Mouse (Mus musculus): ENCODE data around the gene Ric3. TPM values are rescaled to one million over a fixed set of nuclear protein-coding genes. Genes with fewer than 3 reads are reported as not detected.

The Ric3 gene
- total and polyA plus RNA-seq, 3 experiments, result 0.27 to 0.68 TPM; not detected in 1

DNA sequence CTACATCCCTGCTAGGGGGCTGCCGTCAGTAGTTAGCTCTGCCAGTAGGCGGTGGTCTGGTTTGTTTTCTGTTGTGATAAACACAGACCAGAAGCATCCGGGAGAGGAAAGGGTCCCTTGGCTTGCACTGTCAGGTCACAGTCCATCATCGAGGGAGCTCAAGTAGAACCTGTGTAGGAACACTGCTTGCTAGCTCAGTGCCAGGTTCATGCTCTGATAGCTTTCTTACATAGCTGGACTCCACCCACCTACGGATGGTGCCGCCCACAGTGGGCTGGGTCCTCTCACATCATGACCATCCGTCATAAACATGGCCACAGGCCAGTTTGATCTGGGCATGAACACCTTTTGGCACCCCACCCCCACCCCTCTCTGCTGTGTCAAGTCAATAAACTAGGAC, 57.4 kb downstream of the Ric3 start:
- Histone ChIP-seq H3K4me1 (ENCODE audit: insufficient read depth, low read depth, low read length) (no peaks in the 10 kb centered on the region), H3K27me3 (ENCODE audit: insufficient read depth, low read length) (peaks cover 14% of the 10 kb centered on the region), H3K4me3 (ENCODE audit: low read depth, low read length) (no peak overlapping the region), H3K9me3 (replicated peaks) (no peaks in the 10 kb centered on the region), H3K36me3 (replicated peaks) (no peaks in the 10 kb centered on the region)
- DNase-seq (ENCODE audit: low spot score) (no peak), ATAC-seq (ENCODE audit: extremely low read depth, insufficient number of reproducible peaks, low FRiP score, poor library complexity, severe bottlenecking) (no peak)
- TF ChIP-seq POLR2AphosphoS5 (IDR thresholded peaks at IDR 0.05; ENCODE audit: insufficient replicate concordance, low read depth, low read length) (no peak), TAL1 (conservative IDR thresholded peaks at IDR 0.05; ENCODE audit: low read depth, low read length) (no peak), GATA2 (IDR thresholded peaks at IDR 0.05; ENCODE audit: borderline replicate concordance, low read depth, low read length) (no peak), CTCF (IDR thresholded peaks at IDR 0.05; ENCODE audit: low read depth, low read length) (no peak), GATA1 (IDR thresholded peaks at IDR 0.05; ENCODE audit: borderline replicate concordance, low read length) (no peak)

DNA sequence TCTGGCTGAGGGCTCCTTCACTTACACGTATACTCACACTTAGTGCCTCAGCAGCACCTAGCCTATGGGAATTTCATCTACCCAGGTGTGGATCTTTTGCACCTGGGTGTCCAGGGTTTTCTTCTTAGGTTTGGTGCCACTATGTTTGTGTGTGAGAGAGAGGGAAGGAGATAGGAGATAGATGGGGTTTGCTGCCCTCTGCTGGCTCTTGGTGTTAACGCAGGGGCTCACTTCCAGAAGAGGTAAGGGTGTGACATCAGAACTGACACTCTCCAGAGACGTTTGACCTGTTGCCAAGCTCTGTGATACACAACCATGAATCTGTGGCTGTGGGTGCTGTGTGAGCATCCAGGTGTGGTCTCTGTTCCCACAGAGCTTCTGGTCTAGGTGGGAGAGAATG, 61.7 kb downstream of the Ric3 start:
- no peaks in the 10 kb centered on the region for H3K4me1 ChIP-seq (ENCODE audit: insufficient read depth, low read depth, low read length)
- no peak overlapping the region for H3K4me3 ChIP-seq (ENCODE audit: low read depth, low read length)
- no peaks in the 10 kb centered on the region for H3K9me3 ChIP-seq (replicated peaks)
- TF ChIP-seq CTCF (IDR thresholded peaks at IDR 0.05; ENCODE audit: low read depth, low read length) (peak; percentile 75; the same call in 1 of the 2 replicates), TAL1 (conservative IDR thresholded peaks at IDR 0.05; ENCODE audit: low read depth, low read length) (no peak)
- ATAC-seq (ENCODE audit: extremely low read depth, insufficient number of reproducible peaks, low FRiP score, poor library complexity, severe bottlenecking) (peak; percentile 50; the same call in 1 of the 2 replicates), DNase-seq (ENCODE audit: low spot score) (peak; percentile 46)
- no peaks in the 10 kb centered on the region for H3K36me3 ChIP-seq (replicated peaks)
- H3K27me3 ChIP-seq (ENCODE audit: insufficient read depth, low read length), result peaks cover 12% of the 10 kb centered on the region

GRCm38 (mm10) chr7:109019243-109019642, 63.9 kb downstream of the Ric3 start:
- H3K9me3 ChIP-seq (replicated peaks), result no peaks in the 10 kb centered on the region
- no peaks in the 10 kb centered on the region for H3K4me1 ChIP-seq (ENCODE audit: insufficient read depth, low read depth, low read length)
- no peak for TF ChIP-seq TAL1 (conservative IDR thresholded peaks at IDR 0.05; ENCODE audit: low read depth, low read length)
- TF ChIP-seq CTCF (IDR thresholded peaks at IDR 0.05; ENCODE audit: low read depth, low read length), result no peak
- TF ChIP-seq GATA1 (IDR thresholded peaks at IDR 0.05; ENCODE audit: borderline replicate concordance, low read length), result no peak
- TF ChIP-seq POLR2AphosphoS5 (IDR thresholded peaks at IDR 0.05; ENCODE audit: insufficient replicate concordance, low read depth, low read length), result no peak
- no peak for TF ChIP-seq GATA2 (IDR thresholded peaks at IDR 0.05; ENCODE audit: borderline replicate concordance, low read depth, low read length)
- ATAC-seq (ENCODE audit: extremely low read depth, insufficient number of reproducible peaks, low FRiP score, poor library complexity, severe bottlenecking) (no peak), DNase-seq (ENCODE audit: low spot score) (no peak)
- no peaks in the 10 kb centered on the region for H3K36me3 ChIP-seq (replicated peaks)
- H3K4me3 ChIP-seq (ENCODE audit: low read depth, low read length), result no peak overlapping the region
- peaks cover 11% of the 10 kb centered on the region for H3K27me3 ChIP-seq (ENCODE audit: insufficient read depth, low read length)

- no peak for ATAC-seq (ENCODE audit: extremely low read depth, insufficient number of reproducible peaks, low FRiP score, poor library complexity, severe bottlenecking)
- Histone ChIP-seq H3K4me3 (ENCODE audit: low read depth, low read length) (no peak overlapping the region), H3K4me1 (ENCODE audit: insufficient read depth, low read depth, low read length) (no peaks in the 10 kb centered on the region), H3K9me3 (replicated peaks) (no peaks in the 10 kb centered on the region), H3K36me3 (replicated peaks) (no peaks in the 10 kb centered on the region), H3K27me3 (ENCODE audit: insufficient read depth, low read length) (peaks cover 2% of the 10 kb centered on the region; the same call in 1 of the 2 replicates)
- DNase-seq (ENCODE audit: low spot score), result no peak
- TF ChIP-seq CTCF (IDR thresholded peaks at IDR 0.05; ENCODE audit: low read depth, low read length) (no peak), TAL1 (conservative IDR thresholded peaks at IDR 0.05; ENCODE audit: low read depth, low read length) (no peak), GATA2 (IDR thresholded peaks at IDR 0.05; ENCODE audit: borderline replicate concordance, low read depth, low read length) (no peak), GATA1 (IDR thresholded peaks at IDR 0.05; ENCODE audit: borderline replicate concordance, low read length) (no peak), POLR2AphosphoS5 (IDR thresholded peaks at IDR 0.05; ENCODE audit: insufficient replicate concordance, low read depth, low read length) (no peak)
Measured at GRCm38 (mm10) chr7:109016378-109016923, 66.7 kb downstream of the Ric3 start.

DNA sequence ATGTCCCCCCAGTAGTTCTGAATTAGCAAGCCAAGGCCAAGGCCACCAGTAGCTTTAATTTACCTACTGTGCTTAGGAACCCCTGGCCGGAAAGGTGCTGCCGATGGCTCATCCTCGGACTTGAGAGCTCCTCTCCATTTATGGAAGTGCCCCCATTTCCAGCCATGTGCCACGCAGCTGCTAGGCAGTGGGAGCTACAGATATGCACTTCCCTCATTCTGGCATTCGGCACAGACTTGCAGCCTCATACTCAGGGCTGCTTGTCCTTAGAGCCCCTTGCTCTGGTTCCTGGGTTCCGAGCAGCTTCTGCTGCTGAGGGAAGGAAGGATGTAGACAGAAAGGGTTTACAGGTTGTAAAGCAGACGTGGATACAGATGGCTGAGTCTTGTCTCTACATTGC, 68.3 kb downstream of the Ric3 start:
- no peak overlapping the region for H3K4me3 ChIP-seq (ENCODE audit: low read depth, low read length)
- ATAC-seq (ENCODE audit: extremely low read depth, insufficient number of reproducible peaks, low FRiP score, poor library complexity, severe bottlenecking), result no peak
- H3K36me3 ChIP-seq (replicated peaks), result no peaks in the 10 kb centered on the region

DNA sequence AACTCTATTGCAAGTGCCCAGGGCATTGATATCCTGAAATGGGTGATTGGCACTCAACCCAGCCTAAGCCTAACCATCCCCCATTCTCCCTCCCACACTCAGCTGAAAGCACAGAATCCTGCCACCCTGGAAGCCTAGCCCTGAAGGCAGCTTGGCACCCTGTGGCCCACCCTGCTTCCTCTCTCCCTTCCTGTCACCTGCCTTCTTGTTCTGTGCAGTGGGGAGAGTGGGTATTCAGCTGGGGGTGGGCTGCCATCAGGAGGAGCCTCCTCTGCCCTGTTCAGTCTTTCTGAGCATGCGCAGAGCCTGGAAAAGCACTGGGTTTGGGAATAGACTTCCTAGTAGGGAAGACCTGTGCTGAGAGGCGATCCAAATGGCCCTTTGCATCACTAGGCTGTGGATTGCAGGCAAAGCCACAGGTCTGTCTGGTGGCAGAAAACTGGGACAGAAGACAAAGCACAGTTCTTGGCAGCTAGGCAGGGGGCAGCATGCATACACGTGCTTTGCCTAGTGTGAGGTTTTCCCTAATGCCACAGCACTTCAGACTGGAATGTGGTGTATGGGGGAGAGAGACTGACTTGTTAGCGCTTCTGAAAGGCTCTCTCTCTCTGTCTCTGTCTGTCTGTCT, 70.0 kb downstream of the Ric3 start:
- Histone ChIP-seq H3K4me1 (ENCODE audit: insufficient read depth, low read depth, low read length) (no peaks in the 10 kb centered on the region), H3K4me3 (ENCODE audit: low read depth, low read length) (no peak overlapping the region), H3K9me3 (replicated peaks) (no peaks in the 10 kb centered on the region), H3K36me3 (replicated peaks) (no peaks in the 10 kb centered on the region), H3K27me3 (ENCODE audit: insufficient read depth, low read length) (peaks cover 4% of the 10 kb centered on the region; the same call in 1 of the 2 replicates)
- TF ChIP-seq CTCF (IDR thresholded peaks at IDR 0.05; ENCODE audit: low read depth, low read length) (no peak), TAL1 (conservative IDR thresholded peaks at IDR 0.05; ENCODE audit: low read depth, low read length) (no peak), GATA1 (IDR thresholded peaks at IDR 0.05; ENCODE audit: borderline replicate concordance, low read length) (no peak), POLR2AphosphoS5 (IDR thresholded peaks at IDR 0.05; ENCODE audit: insufficient replicate concordance, low read depth, low read length) (no peak), GATA2 (IDR thresholded peaks at IDR 0.05; ENCODE audit: borderline replicate concordance, low read depth, low read length) (no peak)
- ATAC-seq (ENCODE audit: extremely low read depth, insufficient number of reproducible peaks, low FRiP score, poor library complexity, severe bottlenecking) (no peak), DNase-seq (ENCODE audit: low spot score) (no peak)

More for the DNA sequence above, 68.3 kb downstream of the Ric3 start:
- H3K4me1 ChIP-seq (ENCODE audit: insufficient read depth, low read depth, low read length), result no peaks in the 10 kb centered on the region
- peaks cover 4% of the 10 kb centered on the region; the same call in 1 of the 2 replicates for H3K27me3 ChIP-seq (ENCODE audit: insufficient read depth, low read length)
- DNase-seq (ENCODE audit: low spot score), result no peak
- no peaks in the 10 kb centered on the region for H3K9me3 ChIP-seq (replicated peaks)
- TF ChIP-seq GATA1 (IDR thresholded peaks at IDR 0.05; ENCODE audit: borderline replicate concordance, low read length) (no peak), POLR2AphosphoS5 (IDR thresholded peaks at IDR 0.05; ENCODE audit: insufficient replicate concordance, low read depth, low read length) (no peak), CTCF (IDR thresholded peaks at IDR 0.05; ENCODE audit: low read depth, low read length) (no peak), TAL1 (conservative IDR thresholded peaks at IDR 0.05; ENCODE audit: low read depth, low read length) (no peak), GATA2 (IDR thresholded peaks at IDR 0.05; ENCODE audit: borderline replicate concordance, low read depth, low read length) (no peak)

All from G1E (cell line).